Mouse (Mus musculus) spleen, postnatal 4 days (tissue): ENCODE results near the gene Pnisr.
A peak's percentile ranks its signal among the peaks of the same experiment; 100 is the strongest.

Source experiments
- DNase-seq, 2 experiments: peaks; one replicate each; pipeline ENCODE4 v3.0.0; 2022; ENCODE audit warnings: low spot score in 2 of 2

Gene Pnisr

DNA sequence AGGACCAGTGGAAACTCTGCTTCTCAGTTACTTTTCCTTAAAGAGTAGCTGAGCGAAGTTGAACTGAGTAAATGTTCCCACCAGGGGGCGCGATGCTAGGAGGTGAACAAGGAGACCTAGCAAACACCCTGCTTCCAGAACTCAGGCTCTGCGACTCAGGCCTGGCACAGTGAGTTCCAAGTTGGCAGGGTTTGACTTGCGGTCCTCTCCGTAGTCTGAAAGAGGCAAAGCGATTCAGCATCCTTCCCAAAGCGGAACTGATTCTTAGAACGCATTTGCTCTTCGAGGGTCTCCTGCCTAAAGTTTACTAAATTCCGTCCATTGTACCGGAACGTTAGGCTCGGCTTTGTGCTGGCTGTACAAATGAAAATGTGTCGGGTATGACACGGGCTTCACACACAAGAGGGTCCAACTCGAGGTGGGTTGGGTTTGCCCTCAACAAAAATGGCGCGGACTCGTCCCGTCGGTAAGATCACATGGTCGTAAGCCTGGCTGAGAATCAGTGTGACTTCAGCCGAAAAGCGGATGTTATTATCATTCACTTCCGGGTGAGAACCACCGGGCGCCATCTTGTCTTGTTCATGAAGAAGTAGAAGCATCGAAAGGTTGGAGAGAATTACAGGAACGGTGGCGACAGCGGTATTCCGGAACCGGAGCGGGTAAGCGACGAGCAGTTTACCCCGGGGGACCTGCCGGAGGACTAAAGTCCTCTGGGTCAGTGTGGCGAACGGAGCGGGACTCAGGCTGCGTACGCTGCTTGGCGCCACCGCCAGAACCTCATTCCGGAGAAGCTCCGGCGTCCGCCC lies at the start of gene Pnisr:
Gene Pnisr, plus strand, starts transcription at position 103 of the 806 bp plus-strand sequence.
- peak; percentile 91 to 97 for DNase-seq

DNA sequence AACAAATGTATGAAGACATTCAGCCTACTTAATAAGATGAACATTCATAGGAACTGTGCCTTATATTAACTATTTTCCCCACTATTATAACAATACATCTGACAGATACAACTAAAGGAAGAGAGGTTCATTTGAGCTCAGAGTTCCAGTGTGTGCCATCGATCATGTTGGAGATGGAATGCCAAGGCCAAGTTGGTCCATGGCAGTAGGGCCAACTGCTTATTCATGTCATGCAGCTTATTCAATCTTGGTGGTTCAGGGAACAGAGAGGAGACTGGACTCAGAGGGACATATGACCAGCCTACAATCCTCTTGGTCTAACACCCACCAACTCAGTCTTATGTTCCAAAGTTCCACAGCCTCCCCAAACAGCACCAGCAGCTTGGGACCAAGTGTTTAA lies 46.4 kb upstream of the Pnisr start:
- DNase-seq: no peak

DNA sequence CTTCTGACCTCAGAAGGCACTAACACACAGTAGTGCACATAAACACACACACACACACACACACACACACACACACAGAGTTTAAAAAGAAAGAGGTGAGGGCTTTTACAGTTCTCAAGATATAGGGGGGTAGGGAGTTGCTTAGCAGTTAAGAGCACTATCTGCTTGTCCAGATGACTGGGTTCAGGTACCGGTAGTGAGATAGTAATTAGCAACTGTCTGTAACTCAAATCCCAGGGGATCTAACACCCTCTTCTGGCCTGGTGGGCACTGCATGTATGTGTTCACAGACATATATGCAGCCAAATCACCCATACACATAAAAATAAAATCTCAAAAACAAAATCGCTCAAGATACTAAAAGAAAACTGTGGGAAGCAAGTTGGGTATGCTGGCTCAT lies 45.8 kb upstream of the Pnisr start:
- no peak for DNase-seq

DNA sequence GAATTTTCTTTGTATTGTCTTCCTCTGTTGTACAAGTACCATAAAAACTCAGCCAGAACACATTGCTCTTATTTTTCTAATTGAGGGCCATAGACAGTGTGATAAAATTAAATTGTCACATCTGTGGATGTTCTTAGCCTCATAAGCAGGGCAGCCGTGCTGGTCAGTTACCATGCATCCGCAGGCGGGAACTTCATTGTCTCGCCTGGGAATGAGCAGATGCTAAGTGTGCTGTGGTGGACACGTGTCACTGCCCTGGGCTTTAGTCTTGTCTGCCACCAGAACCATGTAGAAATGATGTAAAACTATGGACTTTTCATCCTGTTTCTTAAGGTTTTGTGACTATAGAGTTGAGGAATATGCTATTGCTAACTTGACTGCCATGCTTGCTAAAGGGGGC lies 40.2 kb upstream of the Pnisr start:
- DNase-seq: no peak

DNA sequence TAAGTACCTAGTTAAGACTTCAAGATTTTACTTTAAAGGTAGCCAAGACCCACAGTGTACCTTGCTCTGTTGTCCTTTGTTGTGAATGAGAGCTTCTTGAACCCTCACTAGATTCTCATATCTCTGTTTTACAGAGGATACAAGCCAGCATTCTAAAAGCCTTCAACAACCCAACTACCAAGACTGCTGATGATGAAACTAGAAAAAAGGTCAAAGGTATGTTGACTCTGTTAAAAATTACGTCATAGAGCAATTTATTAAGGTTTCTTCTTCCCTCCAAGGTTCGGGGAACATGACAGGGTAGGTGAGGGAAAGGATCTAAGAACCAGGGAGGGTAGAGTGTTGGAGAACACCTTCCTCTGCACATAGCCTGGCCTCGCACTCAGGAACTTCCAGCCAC lies 36.8 kb upstream of the Pnisr start:
- no peak for DNase-seq

DNA sequence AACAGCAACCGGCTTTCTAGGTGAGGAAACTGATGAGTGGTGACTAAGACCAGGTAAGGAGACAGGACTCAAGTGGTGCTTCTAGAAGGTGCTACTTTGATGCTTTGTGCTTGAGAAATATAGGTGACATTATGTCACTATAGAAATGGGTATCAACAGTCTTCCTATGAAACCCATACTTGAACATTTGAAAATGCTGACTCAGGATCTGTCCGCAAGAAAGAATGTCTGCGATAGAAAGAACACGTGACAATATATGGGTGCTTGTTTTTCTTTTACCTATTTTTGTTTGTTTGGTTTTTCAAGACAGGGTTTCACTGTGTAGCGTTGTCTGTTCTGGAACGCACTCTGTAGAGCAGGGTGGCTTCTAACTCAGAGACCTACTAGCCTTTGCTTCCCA lies 34.7 kb upstream of the Pnisr start:
- no peak for DNase-seq

DNA sequence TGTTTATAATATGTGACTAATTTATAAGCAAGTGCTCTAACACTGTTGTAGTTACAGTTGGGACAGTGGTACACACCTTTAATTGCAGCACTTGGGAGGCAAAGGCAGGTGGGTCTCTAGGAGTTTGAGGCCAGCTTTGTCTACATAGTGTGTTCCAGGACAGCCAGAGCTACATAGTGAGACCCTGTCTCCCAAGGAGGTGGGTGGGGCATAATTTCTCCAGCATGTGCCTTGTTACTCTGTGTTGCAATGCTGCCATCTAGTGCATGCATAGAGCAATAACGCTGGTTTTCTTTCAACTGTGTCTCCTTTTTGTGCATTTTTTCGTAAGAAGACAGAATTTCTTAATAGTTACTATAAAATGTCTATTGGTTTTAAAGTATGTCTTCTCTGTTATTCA lies 33.4 kb upstream of the Pnisr start:
- peak; percentile 18 to 63 for DNase-seq

DNA sequence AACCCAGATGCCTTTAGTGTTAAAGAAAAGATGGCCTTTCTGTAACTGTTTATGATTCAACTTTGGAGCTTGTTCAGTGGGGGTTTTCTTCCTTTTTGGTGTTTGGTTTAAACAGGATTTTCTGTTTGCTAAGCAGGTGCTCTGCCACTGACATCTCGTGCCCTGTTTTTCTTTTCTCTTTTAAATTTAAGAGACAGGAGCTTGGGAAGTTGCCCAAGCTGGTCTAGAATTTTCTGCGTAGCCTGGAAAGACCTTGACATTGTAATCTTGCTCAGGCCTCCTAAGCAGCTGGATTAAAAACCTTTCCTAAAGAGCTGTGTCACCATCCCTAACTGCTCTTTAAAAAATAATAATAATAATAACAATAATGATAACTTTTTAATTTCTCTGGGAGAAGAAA lies 20.8 kb upstream of the Pnisr start:
- no peak for DNase-seq

DNA sequence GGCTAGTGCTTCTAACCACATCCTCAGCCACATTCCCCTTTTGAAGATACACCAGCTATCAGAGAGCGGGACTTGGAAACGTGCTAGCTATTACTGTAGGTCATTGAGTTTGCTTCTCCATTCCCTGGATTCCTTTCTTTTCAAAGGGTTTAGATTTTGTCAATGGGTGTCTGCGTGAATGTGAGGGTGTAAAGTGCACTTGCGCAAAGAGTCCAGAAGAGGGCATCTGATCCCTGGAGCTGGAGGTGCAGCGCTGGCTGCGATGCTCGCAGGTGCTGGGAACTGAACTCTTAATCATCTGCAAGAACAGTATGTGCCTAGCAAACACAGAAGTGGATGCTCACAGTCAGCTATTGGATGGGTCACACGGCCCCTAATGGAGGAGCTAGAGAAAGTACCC lies 14.5 kb upstream of the Pnisr start:
- DNase-seq: no peak

DNA sequence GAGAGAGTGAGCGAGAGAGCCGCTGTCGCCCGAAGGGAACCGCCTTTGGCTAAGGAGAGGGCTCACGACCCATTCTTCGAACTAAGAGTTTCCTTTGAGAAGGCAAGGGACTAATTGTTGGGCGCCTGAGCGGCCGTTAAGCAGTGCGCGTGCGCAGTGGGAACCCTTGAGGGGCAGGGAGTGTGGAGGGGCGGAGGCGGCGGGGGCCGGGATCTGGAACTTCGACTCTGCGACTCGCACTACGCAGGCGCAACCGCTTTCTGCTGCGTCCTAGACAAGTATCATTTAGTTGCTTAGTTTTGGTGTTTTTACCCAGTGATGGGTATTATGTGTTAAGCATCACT lies 876 bp downstream of the Pnisr start:
- peak; percentile 89 to 95 for DNase-seq

DNA sequence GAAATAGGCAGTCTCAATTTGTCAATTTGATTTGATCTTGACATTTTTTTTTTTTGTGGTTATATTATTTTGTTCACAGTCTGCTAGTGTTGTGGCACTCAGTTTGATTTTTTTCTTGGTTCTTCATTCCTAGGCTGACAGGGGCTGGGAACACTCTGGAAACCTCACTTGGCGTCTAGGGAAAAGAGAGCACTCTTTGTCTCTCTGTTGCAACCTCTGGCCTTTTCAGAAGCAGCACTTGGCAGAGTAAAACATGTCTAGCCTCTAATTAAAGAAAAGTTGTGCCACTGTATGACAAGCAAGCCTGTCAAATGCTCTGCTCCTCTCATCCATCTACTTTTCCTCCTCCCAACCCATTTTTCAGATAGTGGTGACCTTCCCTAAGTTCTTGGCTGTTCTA lies 10.1 kb downstream of the Pnisr start:
- DNase-seq: no peak

DNA sequence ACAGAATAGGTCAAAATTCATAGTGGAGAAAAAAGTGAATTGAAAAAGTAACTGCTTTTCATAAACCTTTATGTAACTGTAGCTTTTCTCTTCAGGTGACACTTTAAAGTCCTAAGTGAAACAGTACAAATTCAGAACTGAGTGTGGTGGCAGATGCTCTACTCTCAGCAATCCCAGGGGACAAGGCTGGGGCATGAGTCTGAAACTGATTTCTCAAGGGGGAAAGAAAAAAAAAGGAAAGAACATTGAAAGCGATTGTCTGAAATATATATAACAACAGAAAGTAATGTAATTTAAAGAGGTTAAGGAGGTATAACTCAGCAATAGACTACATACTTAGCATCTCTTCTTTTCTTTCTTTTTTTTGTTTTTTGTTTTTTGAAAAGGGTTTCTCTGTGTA lies 17.8 kb downstream of the Pnisr start:
- DNase-seq: no peak

DNA sequence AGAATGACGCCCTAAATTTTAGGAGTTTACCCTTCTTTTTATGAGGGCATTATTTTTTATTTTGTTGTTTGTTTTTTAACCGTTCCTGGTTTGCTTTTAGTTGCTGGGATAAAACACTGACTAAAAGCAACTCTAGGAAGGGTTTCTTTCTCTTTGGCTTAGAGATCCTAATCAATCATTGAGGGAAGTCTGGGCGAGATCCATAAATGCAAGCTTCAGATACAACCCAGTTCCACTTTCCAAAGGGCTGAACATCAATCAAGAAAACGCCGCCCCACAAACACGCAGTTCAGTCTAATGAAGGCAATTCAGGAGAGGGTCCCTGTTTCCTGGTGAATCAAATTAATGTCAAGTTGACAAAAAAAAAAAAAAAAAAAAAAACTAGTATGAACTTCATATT lies 31.4 kb downstream of the Pnisr start:
- DNase-seq: no peak

DNA sequence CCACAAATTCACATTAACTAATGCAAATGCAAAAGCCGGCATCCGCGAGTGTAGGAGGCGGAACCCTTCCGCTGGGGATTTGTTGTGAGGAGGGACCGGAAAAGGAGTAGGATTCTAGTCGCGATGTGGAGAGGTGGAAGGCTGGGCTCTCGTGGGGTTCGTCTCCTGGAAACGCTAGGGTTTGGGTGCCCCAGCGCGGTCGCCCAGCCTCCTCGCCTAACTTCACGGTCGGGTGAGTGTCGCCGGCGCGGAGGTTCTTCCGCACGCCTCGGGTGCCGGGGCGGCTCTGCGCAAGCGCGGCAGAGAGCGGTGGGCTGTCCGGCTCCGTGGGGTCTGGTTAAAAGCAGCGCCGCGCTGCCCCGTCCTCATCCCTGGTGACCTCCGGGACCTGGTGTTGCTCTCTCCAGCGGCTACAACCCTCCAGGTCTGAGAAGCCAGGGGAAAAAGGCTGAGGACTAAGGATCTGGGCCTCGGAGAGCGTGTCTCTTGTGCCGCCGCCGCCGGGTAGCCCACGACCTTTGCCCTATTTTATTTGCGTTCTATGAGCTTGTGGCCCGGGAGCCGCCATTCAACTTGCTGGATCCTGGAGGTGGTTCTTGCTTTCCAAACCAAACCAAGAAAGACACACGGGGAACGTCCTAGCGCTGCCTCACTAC lies 32.3 kb downstream of the Pnisr start, which contains the start of gene Coq3:
Gene Coq3, plus strand, starts transcription at position 109 of the 656 bp plus-strand sequence.
- peak; percentile 76 to 87 for DNase-seq

DNA sequence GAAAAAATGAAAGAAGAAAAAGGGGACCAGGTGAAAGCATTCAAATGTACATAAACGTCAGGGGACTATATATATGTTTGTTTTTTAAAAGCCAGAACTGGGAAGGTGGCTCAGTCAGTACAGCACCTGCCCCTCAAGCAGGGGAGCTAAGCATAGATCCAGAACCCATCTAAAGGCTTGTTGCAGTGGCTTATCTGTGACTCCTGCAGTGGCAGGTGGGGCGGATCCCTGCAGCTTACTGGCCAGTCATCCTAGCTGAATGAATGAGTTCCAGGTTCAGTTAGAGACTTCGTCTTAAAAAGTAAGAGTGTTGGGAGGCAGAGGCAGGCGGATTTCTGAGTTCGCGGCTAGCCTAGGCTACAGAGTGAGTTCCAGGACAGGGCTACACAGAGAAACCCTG lies 35.4 kb downstream of the Pnisr start:
- no peak for DNase-seq

DNA sequence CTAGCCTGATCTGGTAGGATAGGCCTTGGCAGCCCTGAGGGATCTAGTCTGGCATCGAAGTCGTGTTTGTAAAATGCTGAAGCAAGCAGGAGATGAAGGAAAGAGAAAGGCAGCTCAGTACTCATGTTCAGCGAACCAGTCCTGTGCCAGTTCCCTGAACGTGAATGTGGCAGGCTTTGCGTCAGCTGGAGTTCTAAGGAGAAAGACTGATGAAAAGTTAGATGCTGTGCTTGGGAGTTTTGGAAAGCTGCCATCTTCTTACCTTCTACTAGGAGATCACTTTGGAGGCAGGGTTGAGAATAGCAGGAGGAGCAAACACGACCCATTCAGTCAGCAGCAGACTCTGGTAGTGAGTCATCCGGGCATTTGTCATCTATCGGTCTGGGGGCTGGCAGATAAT lies 38.4 kb downstream of the Pnisr start:
- no peak for DNase-seq
